Mouse (Mus musculus) kidney, adult 8-10 months (tissue): Measurements from ENCODE around the gene Dennd4a.
"Not testable (repeated sequence)": the region's sequence is repeated elsewhere in the genome, so short reads cannot be mapped to it uniquely, and the experiment has no call there.

Experiments
- DNase-seq, 2 experiments: peaks; one replicate each; pipeline ENCODE4 v3.0.0; 2022

The Dennd4a gene

GRCm38 (mm10) chr9:64812475-64812860 is 1.3 kb downstream of the Dennd4a start:
- DNase-seq, result no peak

- no peak for DNase-seq
These were observed 3.1 kb downstream of the Dennd4a start for GRCm38 (mm10) chr9:64814273-64814672.

GRCm38 (mm10) chr9:64819686-64820085 is 8.5 kb downstream of the Dennd4a start:
- DNase-seq, result not testable (repeated sequence)

GRCm38 (mm10) chr9:64820086-64820795 is 9.1 kb downstream of the Dennd4a start:
- no peak for DNase-seq

GRCm38 (mm10) chr9:64822235-64822634 is 11.1 kb downstream of the Dennd4a start:
- no peak for DNase-seq

- DNase-seq, result no peak
These were observed 13.4 kb downstream of the Dennd4a start for GRCm38 (mm10) chr9:64824389-64825008.

GRCm38 (mm10) chr9:64830092-64830618 is 19.0 kb downstream of the Dennd4a start:
- no peak for DNase-seq

GRCm38 (mm10) chr9:64830641-64831040 is 19.5 kb downstream of the Dennd4a start:
- no peak for DNase-seq

- no peak for DNase-seq
These were observed 20.6 kb downstream of the Dennd4a start for GRCm38 (mm10) chr9:64831760-64832159.

GRCm38 (mm10) chr9:64834418-64834817 is 23.3 kb downstream of the Dennd4a start:
- no peak for DNase-seq

GRCm38 (mm10) chr9:64845355-64845754 is 34.2 kb downstream of the Dennd4a start:
- DNase-seq, result no peak

GRCm38 (mm10) chr9:64849548-64849947 is 38.4 kb downstream of the Dennd4a start:
- no peak for DNase-seq

GRCm38 (mm10) chr9:64860083-64860482 is 48.9 kb downstream of the Dennd4a start:
- DNase-seq, result no peak

- no peak for DNase-seq
These were observed 51.5 kb downstream of the Dennd4a start for GRCm38 (mm10) chr9:64862687-64863086.

GRCm38 (mm10) chr9:64886008-64886407 is 74.9 kb downstream of the Dennd4a start:
- no peak for DNase-seq

GRCm38 (mm10) chr9:64896605-64897004 is 85.5 kb downstream of the Dennd4a start:
- DNase-seq, result no peak

GRCm38 (mm10) chr9:64902866-64903265 is 91.7 kb downstream of the Dennd4a start:
- no peak for DNase-seq

GRCm38 (mm10) chr9:64903386-64903785 is 92.2 kb downstream of the Dennd4a start:
- DNase-seq, result peak; percentile 49 to 81

GRCm38 (mm10) chr9:64904917-64905640 is 93.9 kb downstream of the Dennd4a start:
- no peak for DNase-seq

- DNase-seq, result no peak
These were observed 96.3 kb downstream of the Dennd4a start for GRCm38 (mm10) chr9:64907441-64907840.

- DNase-seq, result no peak
These were observed 102.3 kb downstream of the Dennd4a start for GRCm38 (mm10) chr9:64913406-64913805.

- DNase-seq, result no peak
These were observed 102.8 kb downstream of the Dennd4a start for GRCm38 (mm10) chr9:64913973-64914372.

GRCm38 (mm10) chr9:64914629-64915028 is 103.5 kb downstream of the Dennd4a start:
- no peak for DNase-seq

GRCm38 (mm10) chr9:64918560-64918959 is 107.4 kb downstream of the Dennd4a start:
- DNase-seq, result no peak
